Mouse (Mus musculus) mouse trophoblast stem cell (cell line): ENCODE data around the gene Otub2.

Source experiments
- in situ Hi-C, 2 experiments: fragments of 300-500 bp; cut with MseI, MboI; formaldehyde crosslinking; loops; 2 replicates in 1 of 2; 3 replicates in 1 of 2; pipeline ENCODE4 v1.15.1; 2025

Gene Otub2

GRCm38 (mm10) chr12:103388505-103389347 is at the start of gene Otub2:
Otub2 (plus strand) TSS chr12:103388682.
- in situ Hi-C loops = no loop called here

DNA sequence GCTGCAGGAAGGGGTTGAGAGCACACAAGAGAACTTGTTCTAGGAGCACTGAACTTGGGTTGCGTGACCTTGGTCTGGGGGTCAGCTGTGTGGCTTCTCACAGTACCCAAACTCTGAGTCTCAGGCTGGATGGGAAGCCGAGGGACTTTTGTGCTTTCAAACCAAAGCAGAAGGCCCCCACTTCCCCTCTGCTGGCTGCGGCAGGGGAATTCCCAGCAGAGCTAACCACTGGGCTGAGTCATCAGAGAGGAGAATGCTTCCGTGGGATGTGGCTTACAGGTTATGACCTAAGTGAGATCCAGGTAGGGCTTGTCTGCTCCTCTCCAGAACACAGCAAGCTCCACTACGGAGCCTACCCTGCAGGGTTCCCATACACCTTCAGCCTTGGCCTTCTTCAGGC is 47.3 kb upstream of the Otub2 start:
- in situ Hi-C loops = no loop called here

- in situ Hi-C loops = no loop called here
Observed at GRCm38 (mm10) chr12:103343456-103343855, 45.0 kb upstream of the Otub2 start.

DNA sequence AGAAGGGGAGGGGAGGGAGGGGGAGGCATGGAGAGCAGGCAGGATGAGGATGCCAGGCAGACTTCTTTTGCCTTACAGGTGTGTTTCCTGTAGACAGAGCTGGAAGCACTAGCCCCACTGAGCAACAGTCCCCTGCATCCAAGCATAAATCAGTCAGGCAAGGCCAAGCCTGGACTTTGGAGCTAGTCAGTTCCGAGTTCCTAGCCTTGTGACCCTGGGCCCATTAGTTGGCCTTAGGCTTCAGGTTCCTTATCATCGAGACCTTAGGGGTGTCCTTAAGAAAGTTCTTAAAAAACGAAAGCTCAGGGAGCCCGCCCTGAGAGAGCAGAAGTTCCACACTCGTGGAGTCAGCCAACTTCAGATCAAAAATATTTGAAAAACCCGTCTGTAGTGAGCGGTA is 43.5 kb upstream of the Otub2 start:
- in situ Hi-C loops = no loop called here

DNA sequence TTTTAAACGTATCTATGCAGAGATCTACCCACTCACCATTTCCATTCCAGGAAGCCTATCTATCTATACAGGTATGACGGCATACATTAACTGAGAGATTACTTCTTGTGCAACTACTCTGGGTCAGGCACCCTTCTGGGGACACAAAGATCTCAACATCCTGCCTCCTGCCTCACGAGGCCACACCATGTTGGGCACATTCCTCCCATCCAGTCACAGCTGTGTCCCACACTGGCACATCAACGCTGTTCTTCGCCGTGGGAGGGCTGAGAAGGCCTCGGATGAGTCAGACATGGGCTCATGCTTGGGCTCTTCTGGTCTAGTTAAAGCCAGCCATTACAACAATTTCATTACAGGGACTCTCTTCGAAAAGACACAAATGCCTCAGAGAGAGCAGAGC is 41.5 kb upstream of the Otub2 start:
- in situ Hi-C loops = no loop called here

GRCm38 (mm10) chr12:103347406-103347805 is 41.1 kb upstream of the Otub2 start:
- in situ Hi-C loops = no loop called here

- in situ Hi-C loops = no loop called here
Observed at GRCm38 (mm10) chr12:103348506-103348905, 40.0 kb upstream of the Otub2 start.

DNA sequence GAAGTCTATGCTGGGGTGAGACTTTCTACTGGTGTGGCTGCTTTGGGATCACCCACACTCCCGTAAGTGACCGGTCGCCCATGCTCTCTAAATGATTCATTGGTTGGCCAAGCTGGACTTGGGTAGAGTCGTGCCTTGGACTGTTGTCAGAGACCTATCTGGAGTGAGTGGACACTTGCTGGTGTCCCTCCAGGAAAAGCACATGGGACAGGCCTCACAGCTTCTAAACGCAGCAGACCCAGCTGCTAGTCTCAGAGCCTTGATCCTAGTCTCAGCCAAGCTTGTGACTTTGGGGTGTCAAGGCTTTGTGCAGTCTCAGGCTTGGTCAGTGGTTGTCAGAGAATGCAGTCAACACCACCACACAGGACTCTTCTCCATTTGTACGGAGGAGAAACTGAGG is 35.7 kb upstream of the Otub2 start:
- in situ Hi-C loops = no loop called here

DNA sequence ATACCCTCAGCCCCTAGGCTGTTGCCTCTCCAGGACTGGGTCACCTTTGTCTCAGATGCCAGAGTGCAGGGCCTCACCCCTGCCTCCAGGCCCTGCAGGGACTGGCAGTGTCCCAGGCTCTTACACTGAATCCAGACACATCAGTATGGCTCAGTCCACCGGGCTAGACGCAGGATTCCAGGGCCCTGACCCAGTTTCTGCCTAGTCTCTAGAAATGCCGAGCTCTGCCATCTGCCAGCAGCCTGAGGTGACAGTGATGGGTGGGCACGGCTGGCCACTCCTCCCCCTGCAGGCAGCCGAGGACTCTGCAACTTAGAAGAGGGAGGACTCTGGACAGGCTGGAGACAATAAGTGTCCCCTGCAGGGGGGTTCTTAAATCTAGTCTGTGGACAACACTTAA is 34.9 kb upstream of the Otub2 start:
- in situ Hi-C loops = no loop called here

DNA sequence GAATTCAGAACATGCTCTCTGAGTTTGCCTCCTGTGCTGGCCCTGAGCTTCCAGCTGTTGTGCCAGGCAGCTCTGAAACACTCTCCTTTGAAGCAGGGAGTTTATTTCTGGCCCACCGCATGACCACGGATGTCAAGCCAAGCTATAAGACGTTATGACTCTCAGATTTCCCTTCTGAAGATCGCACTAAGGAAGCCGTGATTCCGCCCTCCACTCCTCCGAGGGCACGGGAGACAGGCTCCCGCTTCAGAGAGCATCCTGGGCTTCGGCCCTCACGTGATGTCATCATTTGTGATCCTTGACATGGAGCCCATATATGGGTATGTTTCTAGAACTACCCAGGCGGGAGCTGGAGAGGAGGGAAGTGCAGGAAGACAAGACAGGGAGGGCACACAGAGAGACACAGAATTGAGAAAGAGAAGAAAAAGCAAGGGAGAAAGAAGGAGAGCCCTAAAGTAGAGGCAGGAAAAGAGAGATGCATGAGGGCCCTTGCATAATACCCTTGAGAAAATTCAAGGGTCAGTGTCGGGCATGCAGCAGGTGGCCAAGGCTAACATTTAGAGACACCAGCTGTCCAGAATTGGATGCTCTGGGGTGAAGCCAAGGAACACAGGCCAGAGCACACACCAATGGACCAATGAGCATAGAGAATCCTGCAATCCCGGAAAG is 32.6 kb upstream of the Otub2 start, which contains the start of gene Asb2:
TSS of gene Asb2 (minus strand) at position 256 of the 669 bp plus-strand sequence.
- in situ Hi-C loops = no loop called here

- in situ Hi-C loops = no loop called here
Observed at GRCm38 (mm10) chr12:103356415-103356748, 32.1 kb upstream of the Otub2 start.

- in situ Hi-C loops = no loop called here
Observed at GRCm38 (mm10) chr12:103358216-103358615, 30.3 kb upstream of the Otub2 start.

DNA sequence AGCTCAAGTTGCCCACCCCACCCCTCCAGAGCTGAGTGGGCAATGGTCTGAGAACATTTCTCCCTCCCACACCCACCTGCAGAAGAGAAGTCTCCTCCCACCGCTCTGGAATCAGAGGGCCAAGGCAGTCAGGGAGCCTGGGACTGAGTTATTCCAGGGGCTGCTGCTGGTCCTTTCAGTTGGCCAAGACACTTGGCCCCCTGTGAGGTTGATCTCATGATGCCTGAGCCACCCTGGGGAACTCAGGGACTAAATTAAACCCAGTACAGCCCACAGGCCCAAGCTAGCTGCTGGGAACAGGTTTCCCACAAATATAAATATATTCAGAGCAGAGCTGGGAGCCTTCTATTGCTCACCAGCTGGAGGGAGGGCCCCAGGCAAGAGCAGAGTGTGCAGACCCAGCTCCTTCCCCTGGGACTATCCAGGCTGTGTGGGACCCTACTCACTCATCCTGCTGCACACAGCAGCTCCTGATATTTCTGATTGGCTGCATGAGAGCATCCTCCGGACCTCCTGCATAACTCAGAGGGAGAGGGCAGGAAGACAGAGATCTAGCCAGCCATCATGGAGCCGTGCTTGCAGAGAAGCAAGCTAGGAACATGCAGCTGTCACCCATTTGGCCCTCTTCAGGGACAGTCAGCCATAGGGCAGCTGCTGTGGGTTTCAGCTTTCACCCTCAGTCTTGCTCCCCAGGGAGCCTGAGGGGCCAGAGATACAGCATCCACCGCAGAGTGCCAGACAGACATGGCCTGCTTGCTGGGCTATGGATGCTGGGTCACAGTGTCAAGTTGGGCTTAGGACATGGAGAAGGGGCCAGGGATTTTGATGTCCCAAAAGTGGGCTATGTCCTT is 29.3 kb upstream of the Otub2 start:
- in situ Hi-C loops = no loop called here

DNA sequence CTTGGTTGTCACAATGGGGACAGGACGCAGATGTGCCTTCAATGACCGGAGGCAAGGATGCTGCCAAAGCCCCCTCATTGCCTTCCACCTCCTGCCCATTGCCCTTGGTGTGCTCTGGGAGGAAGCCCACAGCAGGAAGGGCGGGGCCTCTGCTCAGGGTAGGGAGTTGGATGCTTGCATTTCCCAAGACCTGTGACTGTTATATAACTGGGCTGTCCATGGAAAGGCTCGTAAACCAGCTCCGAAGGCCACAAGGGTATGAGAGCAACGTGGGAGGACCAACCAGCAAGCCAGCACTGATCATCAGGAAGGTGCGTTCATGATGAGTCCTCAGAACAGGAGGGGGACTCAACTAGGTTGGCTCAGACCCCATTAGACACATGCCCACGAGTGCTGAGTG is 27.7 kb upstream of the Otub2 start:
- in situ Hi-C loops = no loop called here

- in situ Hi-C loops = no loop called here
Observed at GRCm38 (mm10) chr12:103361539-103362307, 26.8 kb upstream of the Otub2 start.

DNA sequence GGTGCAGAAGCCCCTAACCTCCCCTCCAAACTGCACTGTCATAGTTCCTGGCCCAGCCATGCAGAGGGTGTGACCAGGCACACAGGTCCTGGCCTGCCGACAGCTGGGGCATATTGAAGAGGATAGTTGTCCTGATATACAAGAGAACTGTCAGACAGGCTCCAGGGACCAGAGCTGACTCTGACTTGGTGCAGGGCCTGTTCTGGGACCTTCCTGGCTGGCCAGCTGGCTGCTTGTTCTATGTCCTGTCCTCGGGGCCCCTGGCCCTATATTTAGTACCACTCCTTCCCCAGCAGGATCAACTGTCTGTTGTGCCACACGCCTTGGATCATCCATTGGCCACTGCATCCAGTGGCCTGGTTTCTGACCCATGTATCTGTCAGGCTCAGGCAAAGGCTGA is 26.1 kb upstream of the Otub2 start:
- in situ Hi-C loops = no loop called here

GRCm38 (mm10) chr12:103367171-103367570 is 21.3 kb upstream of the Otub2 start:
- in situ Hi-C loops = no loop called here

- in situ Hi-C loops = no loop called here
Observed at GRCm38 (mm10) chr12:103367620-103368325, 20.7 kb upstream of the Otub2 start.

DNA sequence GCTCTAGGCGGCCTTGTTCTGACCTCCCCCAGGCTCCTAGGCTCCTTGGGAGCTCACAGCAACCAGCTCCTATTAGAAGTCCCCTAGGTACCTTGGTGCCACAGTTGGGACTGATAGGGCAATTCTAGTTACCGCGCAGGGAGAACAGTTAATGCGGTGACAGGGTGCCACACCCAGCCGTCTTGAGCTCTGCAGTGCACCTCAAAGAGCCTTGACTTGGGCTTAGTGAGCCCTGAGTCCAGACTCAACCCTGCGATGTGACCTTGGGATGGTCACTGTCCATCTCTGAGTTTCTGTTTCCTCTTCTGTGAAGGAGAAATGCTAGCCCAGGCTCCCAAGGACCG is 20.2 kb upstream of the Otub2 start:
- in situ Hi-C loops = no loop called here

- in situ Hi-C loops = no loop called here
Observed at GRCm38 (mm10) chr12:103368777-103369176, 19.7 kb upstream of the Otub2 start.

DNA sequence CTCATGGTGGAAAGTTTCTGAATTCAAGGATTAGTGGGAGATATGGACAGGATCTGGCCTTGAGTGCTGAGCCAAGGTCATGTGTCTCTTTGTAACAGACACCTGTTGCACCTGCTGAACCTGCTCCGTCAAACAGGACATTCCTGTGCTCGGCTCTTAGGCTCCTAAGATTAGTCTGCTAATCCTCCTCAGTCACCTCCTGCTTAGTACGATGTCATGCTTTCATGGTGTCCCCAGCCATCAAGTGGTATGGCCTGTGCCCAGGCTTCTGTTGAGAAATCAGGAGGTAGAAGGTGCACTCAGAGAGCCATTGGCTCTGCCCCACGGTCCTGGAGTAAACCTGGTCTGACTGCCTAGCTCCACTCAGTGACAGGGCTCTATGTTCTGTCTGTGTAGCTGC is 17.6 kb upstream of the Otub2 start:
- in situ Hi-C loops = no loop called here
